Mouse (Mus musculus) cerebellum, postnatal 25 days (tissue): ENCODE results near the gene Spo11.
A peak's percentile ranks its signal among the peaks of the same experiment; 100 is the strongest.

ENCODE experiments used
- DNase-seq, 2 experiments: peaks; one replicate each; pipeline ENCODE4 v3.0.0; 2021; ENCODE audit warnings: mixed read lengths in 2 of 2

Gene Spo11

DNA sequence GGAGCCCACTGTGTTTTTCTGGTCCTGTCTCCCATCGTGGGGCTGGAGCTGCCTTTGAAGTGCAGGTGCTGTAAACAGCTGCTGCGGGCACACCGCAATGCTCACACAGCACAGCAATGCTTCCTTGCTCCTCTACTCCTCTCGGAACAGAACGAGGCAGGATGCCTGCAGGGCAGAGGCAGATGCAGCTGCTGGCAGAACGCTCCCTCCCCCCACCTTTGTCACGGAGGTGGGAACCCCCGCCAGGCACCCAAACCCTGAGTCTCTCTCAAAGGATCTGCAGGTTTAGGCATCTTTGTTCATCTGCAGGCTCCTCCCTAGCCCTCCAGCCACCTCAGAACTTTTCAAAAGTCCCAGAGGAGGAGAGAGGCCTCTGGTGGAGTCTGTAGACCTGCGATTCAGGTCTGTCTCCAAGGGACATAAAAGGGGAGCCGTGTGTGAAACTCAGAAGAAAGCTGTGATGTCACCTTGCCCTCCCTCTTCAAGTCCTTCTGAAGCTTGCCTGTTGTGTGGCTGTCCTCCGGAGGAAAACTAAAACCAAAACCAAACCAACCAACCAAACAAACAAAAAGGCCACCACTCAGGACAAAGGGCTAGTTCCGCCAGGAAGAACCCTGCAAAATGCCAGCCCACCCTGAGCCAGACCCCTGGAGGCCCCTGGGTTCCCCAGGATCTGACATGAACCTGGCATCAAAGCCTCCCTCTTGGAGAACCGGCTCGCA lies at the start of gene Spo11:
TSS of gene Spo11 (plus strand) at position 292 of the 722 bp plus-strand sequence.
- DNase-seq: no peak

GRCm38 (mm10) chr2:172929905-172930436 lies 47.5 kb upstream of the Spo11 start:
- no peak for DNase-seq

- DNase-seq: no peak
Measured at GRCm38 (mm10) chr2:172931137-172931898, 46.2 kb upstream of the Spo11 start.

DNA sequence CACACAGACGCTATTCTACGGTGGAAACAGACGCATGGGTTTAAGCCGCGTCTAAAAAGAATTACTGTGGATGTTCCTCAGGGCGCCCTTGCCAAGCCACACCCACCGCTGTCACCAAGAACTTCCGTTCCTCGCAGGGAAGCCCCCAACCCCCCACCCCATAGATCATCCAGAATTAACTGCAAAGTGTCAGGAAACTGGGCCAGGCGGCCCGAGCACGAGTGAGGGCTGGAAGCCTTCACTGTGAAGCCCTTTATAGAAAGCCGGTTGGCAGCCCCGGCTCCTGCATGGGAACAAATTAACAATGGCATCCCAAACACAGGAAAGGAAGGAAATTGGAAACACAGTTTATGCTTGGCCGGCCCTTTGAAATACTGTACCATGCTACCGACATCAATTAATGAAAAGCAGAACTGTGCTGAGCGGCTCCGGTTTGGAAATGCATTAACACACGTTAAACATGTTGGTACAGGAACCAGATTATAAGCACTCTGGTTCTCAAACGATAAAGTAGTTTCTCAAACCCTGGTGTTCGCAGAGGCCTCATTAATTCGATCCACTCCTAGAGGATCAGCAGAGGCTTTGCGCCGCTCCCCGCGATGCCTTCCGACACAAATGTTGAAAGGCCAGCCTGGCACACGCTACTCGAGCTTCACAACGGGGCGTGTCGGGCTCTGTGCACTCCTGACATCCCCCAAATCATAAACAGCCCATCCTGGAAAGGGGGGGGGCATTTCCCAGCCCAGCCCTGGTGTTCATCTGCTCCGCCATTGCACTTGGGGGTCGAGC lies 43.7 kb upstream of the Spo11 start:
- peak in 1 of 2 experiments; percentile 24 for DNase-seq

DNA sequence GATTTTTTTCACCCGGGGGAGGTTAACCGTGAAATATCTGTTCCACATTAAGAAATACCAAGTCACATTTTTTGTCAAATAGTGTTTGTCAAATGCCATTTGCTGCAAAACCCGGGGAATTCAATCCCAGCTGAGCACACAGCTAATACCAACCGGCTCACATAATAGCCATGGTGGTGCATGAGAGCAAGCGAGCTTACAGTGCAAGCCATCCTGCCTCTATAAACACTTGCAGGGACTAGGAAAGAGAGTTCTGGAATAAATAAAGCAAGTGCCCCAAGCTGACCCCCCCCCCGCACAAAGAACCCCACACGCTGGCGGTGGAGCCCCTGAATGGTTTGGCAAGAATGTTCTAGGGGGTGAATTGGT lies 43.1 kb upstream of the Spo11 start:
- no peak for DNase-seq

DNA sequence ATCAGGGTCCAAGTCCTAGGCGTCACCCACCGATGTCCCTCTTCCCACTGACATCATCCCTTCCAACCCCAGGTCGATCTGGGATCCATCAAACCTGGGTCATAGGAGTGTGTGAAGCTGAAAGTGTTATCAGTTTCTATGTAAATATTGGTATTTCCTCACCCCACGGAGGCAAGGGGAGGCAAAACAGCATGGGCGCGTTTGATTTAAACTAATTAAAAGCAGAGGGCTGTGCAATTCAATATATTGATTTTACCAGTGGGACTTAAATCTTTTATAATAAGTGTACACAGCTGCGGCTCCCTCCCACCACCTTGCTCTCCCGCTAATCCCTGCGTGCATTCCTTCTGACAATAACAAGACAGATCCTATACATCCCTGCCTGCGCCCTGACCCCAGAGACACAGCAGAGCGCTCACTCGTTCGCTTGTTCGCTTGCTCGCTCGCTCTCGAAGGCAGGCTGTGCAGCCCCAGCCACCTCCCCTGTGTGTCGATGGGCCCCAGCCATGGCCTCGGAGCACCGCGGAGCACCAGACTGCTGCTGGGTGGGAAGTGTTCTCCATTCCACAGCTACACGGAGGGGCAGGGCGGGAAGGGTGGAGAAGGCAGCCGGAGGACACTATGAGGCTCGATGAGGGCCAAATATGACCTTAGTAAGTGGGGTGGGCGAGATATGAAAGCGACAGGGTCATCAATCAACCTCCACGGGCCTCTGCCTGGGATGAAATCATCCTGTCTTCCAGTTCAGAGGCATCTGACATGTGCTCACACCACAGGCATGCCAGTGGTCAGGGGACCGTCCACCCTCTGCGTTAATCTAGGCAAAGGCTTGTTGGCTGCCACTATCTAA lies 42.4 kb upstream of the Spo11 start:
- no peak for DNase-seq

GRCm38 (mm10) chr2:172935776-172936562 lies 41.5 kb upstream of the Spo11 start:
- no peak for DNase-seq

DNA sequence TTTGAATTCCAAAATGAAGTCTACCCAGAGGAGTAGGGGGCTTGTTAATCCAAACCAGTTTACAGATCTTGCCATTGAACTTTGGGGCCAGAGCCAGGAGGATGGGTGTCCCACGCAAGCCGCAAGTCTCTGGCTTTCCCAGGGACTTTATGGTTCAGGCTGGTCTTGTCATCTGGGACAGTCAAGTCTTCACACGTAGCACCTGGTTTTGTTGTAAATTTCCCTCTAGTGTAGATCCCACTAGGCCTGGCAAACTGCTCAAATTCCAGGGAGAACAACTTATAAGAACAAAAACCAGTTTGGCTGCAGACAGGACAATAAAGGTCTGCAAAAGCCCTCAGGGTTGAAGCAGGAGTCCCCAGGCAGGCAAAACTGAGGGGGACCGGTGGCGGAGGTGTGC lies 40.7 kb upstream of the Spo11 start:
- DNase-seq: no peak

- no peak for DNase-seq
Measured at GRCm38 (mm10) chr2:172937326-172938190, 39.9 kb upstream of the Spo11 start.

- DNase-seq: no peak
Measured at GRCm38 (mm10) chr2:172938761-172939638, 38.5 kb upstream of the Spo11 start.

- no peak for DNase-seq
Measured at GRCm38 (mm10) chr2:172939639-172940002, 37.9 kb upstream of the Spo11 start.

- peak; percentile 17 to 47 for DNase-seq
Measured at GRCm38 (mm10) chr2:172940003-172940798, 37.3 kb upstream of the Spo11 start, which contains the start of gene Bmp7. Gene Bmp7 (minus strand): TSS chr2:172940321.

DNA sequence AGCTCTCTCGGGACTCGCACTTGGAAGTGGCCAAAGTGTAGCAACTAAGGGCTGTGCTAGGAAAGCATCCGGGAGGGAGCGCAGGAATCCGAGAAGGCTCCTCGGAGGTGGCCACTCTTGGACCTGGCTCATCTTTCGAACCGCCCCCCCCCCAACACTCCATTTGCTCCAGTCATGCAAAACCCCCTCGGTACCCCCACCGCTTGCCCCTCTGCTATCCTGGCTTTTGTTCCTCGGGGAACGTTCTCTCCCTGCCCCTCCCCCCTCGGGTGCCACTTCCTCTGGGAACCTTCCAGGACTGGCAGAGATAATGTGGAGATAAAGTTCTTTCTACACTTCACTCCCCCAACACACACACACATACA lies 36.7 kb upstream of the Spo11 start:
- DNase-seq: no peak

DNA sequence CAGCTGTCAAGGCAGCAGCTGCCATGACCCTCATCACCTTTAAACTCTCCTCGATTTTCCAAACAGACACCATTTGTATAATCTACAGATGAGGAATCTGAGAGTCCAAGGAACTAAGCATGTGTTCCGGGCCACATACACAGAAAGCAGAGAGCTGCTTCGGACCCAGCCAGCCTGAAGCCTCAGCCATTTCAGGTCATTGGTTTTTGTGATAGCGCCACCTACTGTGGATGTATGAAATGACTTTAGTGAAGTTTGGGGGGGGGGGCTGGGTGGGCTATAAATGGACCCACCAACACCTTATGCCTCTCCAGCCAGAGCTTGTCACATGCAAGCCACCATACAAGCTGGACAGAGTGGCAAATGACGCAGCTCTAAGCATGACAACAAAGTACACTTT lies 28.4 kb upstream of the Spo11 start:
- DNase-seq: no peak

GRCm38 (mm10) chr2:172950119-172950676 lies 27.3 kb upstream of the Spo11 start:
- DNase-seq: peak in 1 of 2 experiments; percentile 29

GRCm38 (mm10) chr2:172950722-172951121 lies 26.8 kb upstream of the Spo11 start:
- DNase-seq: no peak

- no peak for DNase-seq
Measured at GRCm38 (mm10) chr2:172951976-172952375, 25.5 kb upstream of the Spo11 start.

DNA sequence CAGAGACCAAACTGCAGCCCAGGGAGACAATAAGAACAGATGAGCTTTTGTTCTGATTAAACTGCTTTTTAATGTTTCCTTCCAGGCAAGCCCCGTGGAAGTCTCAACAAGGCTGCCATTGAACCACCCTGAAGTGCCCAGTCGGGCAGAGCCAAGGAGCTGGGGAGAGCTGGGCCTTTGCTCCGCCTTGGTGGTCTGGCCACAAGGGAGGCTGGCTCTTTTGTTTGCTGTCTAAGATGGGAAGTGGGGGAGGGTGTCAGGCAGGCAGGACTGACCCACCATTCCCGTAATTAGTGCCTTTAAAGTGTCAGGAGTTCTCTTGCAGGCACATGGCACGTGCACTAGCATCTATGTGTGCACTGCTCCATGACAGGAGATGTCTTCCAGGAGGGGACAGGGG lies 18.9 kb upstream of the Spo11 start:
- no peak for DNase-seq
